Mouse (Mus musculus): ENCODE data around the gene Ssbp1. TPM values are rescaled to one million over a fixed set of nuclear protein-coding genes. Genes with fewer than 3 reads are reported as not detected.

Gene Ssbp1
- polyA plus RNA-seq, 1 experiment from 2014 or later = 193 TPM

DNA sequence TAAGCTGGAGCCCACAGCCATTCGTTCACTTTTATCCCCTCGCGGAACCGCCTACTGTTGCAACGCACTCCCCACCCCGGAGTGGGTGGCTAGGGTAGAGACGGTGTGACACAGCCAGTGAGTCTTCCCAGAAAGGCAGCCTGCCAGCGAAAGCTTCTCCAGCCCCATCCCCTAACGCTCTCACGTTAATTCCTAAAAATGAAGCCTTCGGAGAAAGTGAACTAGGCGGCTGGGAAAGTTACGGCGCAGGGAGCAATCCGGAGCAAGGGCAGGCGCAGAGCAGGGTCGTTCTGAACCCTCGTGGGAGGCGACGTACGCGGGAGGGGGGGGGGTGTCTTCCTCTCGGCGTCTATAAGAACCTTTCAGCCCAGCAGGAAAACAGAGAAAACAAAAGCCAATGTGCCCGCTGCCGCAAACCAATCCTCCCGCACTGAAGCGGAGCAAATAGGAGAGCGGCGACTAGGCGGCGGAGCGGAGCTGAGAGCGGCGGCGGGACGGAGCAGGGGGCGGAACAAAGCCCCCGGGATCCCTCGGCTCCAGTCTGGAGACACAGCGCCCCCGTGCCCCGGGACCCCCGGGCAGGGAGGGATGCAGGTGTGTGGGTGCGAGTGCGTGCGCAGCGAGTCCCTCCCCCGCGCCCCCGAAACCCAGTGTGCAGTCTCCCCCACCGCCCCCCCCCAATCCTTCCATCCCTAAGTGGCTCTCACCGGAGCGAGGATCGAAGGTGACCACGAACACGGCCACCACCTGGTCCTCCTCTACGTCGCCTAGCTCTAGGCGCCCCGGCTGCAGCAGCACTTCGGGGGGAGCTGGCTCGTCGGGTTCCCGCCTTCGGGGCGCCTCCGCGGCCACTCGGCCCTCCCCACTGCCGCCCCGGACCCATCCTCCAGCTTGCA is 35.8 kb upstream of the Ssbp1 start:
- peak; percentile 68 for ATAC-seq
- H3K27ac ChIP-seq = peak overlapping the region; percentile 93
- H3K4me2 ChIP-seq = peak overlapping the region; percentile 81
- under 1% methylated on average over 60 of the region's 72 CpGs for WGBS
- peak overlapping the region; percentile 83 for H3K4me3 ChIP-seq
- H3K9ac ChIP-seq = peak overlapping the region; percentile 93
- H3K27me3 ChIP-seq = peaks cover 9% of the 10 kb centered on the region; the same call in 1 of the 2 replicates
- no peaks in the 10 kb centered on the region for H3K36me3 ChIP-seq (ENCODE audit: poor library complexity, severe bottlenecking)
- H3K4me1 ChIP-seq = peaks cover 46% of the 10 kb centered on the region
- H3K9me3 ChIP-seq (replicated peaks) = no peaks in the 10 kb centered on the region

DNA sequence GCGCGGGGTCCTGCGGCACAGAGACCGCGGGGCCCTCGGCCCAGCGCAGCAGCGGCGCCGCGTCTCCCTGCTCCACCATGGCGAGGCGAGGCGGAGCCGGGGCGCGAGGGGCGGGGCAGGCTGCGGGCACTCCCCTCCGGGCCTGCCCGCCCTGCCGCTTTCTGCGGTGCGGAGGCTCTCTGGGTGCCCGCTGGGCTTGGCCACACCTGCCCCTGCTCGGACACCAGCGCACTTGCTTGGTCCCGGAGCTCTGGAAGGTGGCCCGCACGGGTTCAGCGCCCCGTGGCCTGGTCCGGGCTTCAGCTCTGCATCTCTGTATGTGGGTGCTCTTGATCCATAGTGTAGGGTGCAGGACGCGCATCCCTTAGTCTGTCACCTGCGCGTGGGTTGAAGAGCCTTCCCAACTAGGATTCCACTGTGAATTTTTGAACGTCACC is 35.1 kb upstream of the Ssbp1 start, which contains the start of gene E330009J07Rik:
E330009J07Rik (minus strand) TSS at position 89 of the 437 bp plus-strand sequence.
- Histone ChIP-seq H3K4me3 (peak within 1 kb of the TSS; percentile 83), H3K9ac (peak within 1 kb of the TSS; percentile 93), H3K9me3 (replicated peaks) (no peaks in the 10 kb centered on the region), H3K4me2 (peak within 1 kb of the TSS; percentile 81), H3K36me3 (ENCODE audit: poor library complexity, severe bottlenecking) (no peaks in the 10 kb centered on the region), H3K27ac (peak within 1 kb of the TSS; percentile 93), H3K4me1 (peaks cover 39% of the 10 kb centered on the region), H3K27me3 (peaks cover 11% of the 10 kb centered on the region; the same call in 1 of the 2 replicates)
- peak; percentile 88 for ATAC-seq
- WGBS = under 1% methylated on average over 31 of the region's 38 CpGs

DNA sequence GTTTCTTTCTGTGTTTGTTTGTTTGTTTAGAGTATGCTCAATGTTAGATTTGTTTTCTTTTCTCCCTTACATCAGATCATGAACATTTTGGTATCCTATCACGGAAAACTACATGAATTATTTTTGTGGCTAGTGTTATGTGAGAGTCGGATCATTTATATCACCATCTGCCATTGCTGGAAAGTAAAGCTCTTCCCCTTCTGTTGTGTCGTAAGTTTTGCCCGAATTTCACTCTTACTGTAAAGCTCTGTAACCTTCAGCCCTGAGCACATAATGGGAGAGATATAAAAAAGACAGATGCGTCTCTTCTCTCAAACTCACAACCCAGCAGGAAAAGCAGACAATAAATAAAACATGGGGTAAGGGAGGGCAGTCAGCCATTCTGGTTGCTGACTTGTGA is 32.2 kb upstream of the Ssbp1 start, which contains the start of gene Wee2:
Wee2 (plus strand) TSS at position 153 of the 400 bp plus-strand sequence.
- Histone ChIP-seq H3K9me3 (replicated peaks) (no peaks in the 10 kb centered on the region), H3K4me1 (peaks cover 11% of the 10 kb centered on the region), H3K4me3 (no peak within 1 kb of the TSS), H3K36me3 (ENCODE audit: poor library complexity, severe bottlenecking) (no peaks in the 10 kb centered on the region), H3K27me3 (peaks cover 11% of the 10 kb centered on the region; the same call in 1 of the 2 replicates), H3K27ac (peak within 1 kb of the TSS; percentile 31; the same call in 1 of the 2 replicates), H3K4me2 (no peak within 1 kb of the TSS), H3K9ac (no peak within 1 kb of the TSS)
- 72% methylated on average over 5 of the region's 5 CpGs for WGBS
- ATAC-seq = no peak

DNA sequence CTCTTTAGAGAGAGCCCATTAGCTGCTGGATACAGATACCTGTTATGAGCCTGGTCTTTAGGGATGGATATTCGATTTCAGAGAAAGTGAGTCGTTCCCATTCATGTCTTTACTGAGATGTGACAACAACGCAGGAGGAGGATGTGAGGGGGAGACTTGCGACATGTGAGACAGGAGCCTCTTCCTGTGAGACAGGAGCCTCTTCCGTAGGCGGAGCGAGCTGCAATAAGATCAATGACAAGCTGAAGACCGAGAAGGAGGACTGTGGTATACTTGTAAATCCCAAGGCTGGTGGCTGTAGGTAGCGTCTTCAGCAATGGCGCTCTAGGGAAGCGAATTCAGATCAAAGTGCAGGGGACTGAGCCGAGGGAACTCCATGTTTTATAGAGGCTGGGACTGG is 31.4 kb upstream of the Ssbp1 start:
- peaks cover 11% of the 10 kb centered on the region; the same call in 1 of the 2 replicates for H3K27me3 ChIP-seq
- no peak overlapping the region for H3K27ac ChIP-seq
- ATAC-seq = no peak
- H3K36me3 ChIP-seq (ENCODE audit: poor library complexity, severe bottlenecking) = no peaks in the 10 kb centered on the region
- no peaks in the 10 kb centered on the region for H3K9me3 ChIP-seq (replicated peaks)
- H3K4me1 ChIP-seq = peaks cover 3% of the 10 kb centered on the region
- no peak overlapping the region for H3K9ac ChIP-seq
- no peak overlapping the region for H3K4me2 ChIP-seq
- H3K4me3 ChIP-seq = no peak overlapping the region
- WGBS = 53% methylated on average over 12 of the region's 12 CpGs

DNA sequence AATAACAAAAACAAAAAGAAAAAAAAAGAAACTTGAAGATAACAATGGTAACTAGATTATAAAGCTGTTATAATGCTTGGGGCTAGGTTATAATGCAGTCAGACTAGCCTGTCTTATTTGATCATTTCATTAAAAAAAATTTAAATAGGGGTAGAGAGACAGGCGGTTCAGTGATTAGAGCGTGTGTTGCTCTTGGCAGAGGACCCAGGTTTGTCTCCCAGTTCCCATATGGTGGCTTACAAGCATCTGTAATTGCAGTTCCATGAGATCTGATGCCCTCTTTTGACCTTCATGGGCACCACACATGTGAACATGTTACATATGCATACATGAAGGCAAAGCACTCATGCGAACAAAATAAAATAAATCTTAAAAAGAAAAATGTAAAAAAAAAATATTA is 29.9 kb upstream of the Ssbp1 start:
- ATAC-seq = peak; percentile 46; the same call in 1 of the 2 replicates
- H3K27ac ChIP-seq = no peak overlapping the region
- H3K4me2 ChIP-seq = no peak overlapping the region
- no peak overlapping the region for H3K4me3 ChIP-seq
- no peaks in the 10 kb centered on the region for H3K36me3 ChIP-seq (ENCODE audit: poor library complexity, severe bottlenecking)
- H3K9ac ChIP-seq = no peak overlapping the region
- no peaks in the 10 kb centered on the region for H3K9me3 ChIP-seq (replicated peaks)
- 54% methylated on average over 3 of the region's 3 CpGs for WGBS
- no peaks in the 10 kb centered on the region; the same call in 1 of the 2 replicates for H3K4me1 ChIP-seq
- H3K27me3 ChIP-seq = peaks cover 11% of the 10 kb centered on the region; the same call in 1 of the 2 replicates

DNA sequence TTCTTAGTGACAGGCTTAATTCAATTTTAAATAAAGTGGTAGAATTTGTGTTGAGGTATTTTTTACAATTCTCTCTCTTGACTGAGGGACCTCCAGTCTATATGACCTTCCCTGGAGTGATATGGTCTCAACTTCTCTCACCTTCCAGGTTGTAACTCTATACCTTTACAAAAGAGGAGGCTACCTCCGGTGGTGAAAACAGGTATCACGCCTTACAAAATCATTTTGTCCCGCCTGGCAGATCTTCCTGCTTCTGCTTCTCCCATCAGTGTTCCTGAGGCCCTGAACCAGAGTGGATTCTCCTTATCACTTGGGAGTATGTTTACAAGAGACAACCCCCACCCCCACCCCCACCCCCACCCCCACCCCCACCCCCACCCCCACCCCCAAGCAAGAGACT is 29.4 kb upstream of the Ssbp1 start:
- no peak overlapping the region for H3K4me2 ChIP-seq
- H3K27me3 ChIP-seq = peaks cover 11% of the 10 kb centered on the region; the same call in 1 of the 2 replicates
- no peaks in the 10 kb centered on the region for H3K9me3 ChIP-seq (replicated peaks)
- H3K9ac ChIP-seq = no peak overlapping the region
- H3K4me3 ChIP-seq = no peak overlapping the region
- H3K36me3 ChIP-seq (ENCODE audit: poor library complexity, severe bottlenecking) = no peaks in the 10 kb centered on the region
- no peak overlapping the region for H3K27ac ChIP-seq
- H3K4me1 ChIP-seq = no peaks in the 10 kb centered on the region; the same call in 1 of the 2 replicates
- no peak for ATAC-seq
- WGBS = 44% methylated on average over 3 of the region's 3 CpGs

DNA sequence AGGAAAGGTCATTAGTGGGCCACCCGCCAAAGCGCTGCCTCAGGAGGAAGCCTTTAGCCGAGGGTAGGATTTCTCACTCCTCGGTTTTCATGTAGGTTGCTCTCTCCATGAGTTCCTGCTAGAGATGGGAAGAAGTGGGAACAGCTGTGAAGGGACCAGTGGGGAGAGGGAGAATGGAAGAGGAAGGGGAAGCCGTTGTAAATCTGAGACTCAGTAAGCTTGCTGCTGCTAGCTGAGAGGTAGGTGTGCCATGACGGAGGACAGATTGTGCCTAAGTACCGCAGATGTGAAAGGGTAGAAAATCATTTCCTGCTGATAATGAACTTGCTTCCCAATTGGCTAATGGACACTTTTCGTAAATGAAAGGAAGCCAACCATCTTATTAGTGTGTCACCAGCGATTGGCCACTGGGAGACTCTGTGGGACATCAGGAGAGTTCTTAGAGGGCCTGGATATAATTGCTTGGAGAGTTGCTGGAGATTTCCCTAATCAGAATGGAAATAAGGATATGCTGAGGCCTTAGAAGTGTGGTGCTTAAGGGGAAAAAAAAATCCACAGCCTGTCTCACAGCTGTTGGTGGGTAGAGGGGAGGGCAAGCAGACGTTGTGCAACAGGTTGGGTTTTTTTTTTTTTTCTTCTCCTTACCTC is 27.7 kb upstream of the Ssbp1 start:
- peak; percentile 2; the same call in 1 of the 2 replicates for ATAC-seq
- Histone ChIP-seq H3K4me1 (no peaks in the 10 kb centered on the region; the same call in 1 of the 2 replicates), H3K27me3 (0 out of 2 replicates have a peak, but pooled peaks cover 5% of the 10 kb centered on the region), H3K4me3 (no peak overlapping the region), H3K36me3 (ENCODE audit: poor library complexity, severe bottlenecking) (no peaks in the 10 kb centered on the region), H3K9me3 (replicated peaks) (no peaks in the 10 kb centered on the region), H3K9ac (no peak overlapping the region), H3K4me2 (no peak overlapping the region), H3K27ac (no peak overlapping the region)
- 37% methylated on average over 10 of the region's 10 CpGs for WGBS

DNA sequence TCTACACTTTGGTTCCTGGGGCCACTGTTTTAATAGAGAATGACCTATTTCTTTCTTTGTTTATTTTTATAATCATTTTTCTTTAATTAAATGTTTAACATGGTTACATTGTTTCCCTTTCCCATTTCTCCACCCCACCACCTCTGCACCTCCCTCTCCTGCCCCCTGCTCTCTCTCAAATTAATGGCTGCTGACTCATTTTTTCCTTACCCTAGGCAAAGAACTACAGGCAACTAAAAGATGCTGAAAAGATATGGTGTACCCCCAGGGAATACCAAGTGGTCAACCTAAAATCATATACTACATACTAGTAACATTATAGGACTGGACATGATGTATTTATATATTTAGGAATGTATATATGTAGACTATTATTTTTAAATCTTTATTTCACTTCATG is 22.5 kb upstream of the Ssbp1 start:
- no peak overlapping the region for H3K9ac ChIP-seq
- H3K27ac ChIP-seq = no peak overlapping the region
- no peak overlapping the region for H3K4me2 ChIP-seq
- H3K9me3 ChIP-seq (replicated peaks) = no peaks in the 10 kb centered on the region
- no peaks in the 10 kb centered on the region for H3K36me3 ChIP-seq (ENCODE audit: poor library complexity, severe bottlenecking)
- H3K4me3 ChIP-seq = no peak overlapping the region
- no peaks in the 10 kb centered on the region for H3K27me3 ChIP-seq
- no peaks in the 10 kb centered on the region for H3K4me1 ChIP-seq
- no peak for ATAC-seq

DNA sequence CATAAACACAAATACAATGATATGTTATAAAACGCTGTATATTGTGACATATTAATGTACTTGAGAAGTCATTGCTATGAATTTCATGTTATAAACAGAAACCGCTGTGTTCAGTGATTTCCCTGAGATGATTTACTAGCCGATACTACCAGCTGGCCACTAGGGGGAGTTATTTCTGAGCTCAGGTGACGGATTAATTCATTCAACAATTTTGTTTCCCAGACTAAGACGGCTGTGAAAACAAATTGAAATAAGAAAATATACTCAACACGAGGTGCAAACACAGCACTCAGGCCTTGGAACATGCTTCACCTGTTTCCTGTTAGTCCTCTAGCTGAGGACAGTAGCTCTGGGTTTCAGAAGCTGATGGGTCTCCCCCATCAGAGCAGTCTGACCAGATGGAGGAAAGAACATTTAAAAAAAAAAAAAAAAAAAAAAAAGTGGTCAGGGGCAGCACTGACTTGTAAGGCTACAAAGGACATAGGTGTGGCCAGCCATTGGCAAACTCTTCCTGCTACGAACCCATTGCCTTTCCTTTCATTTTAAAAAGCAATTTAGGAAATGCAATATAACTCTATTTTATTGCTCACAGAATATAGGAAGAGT is 16.6 kb upstream of the Ssbp1 start:
- no peak overlapping the region for H3K9ac ChIP-seq
- H3K36me3 ChIP-seq (ENCODE audit: poor library complexity, severe bottlenecking) = no peaks in the 10 kb centered on the region
- 20% methylated on average over 7 of the region's 7 CpGs for WGBS
- no peaks in the 10 kb centered on the region for H3K9me3 ChIP-seq (replicated peaks)
- H3K4me2 ChIP-seq = no peak overlapping the region
- H3K4me3 ChIP-seq = no peak overlapping the region
- no peak for ATAC-seq
- no peak overlapping the region for H3K27ac ChIP-seq
- no peaks in the 10 kb centered on the region for H3K4me1 ChIP-seq
- H3K27me3 ChIP-seq = no peaks in the 10 kb centered on the region

DNA sequence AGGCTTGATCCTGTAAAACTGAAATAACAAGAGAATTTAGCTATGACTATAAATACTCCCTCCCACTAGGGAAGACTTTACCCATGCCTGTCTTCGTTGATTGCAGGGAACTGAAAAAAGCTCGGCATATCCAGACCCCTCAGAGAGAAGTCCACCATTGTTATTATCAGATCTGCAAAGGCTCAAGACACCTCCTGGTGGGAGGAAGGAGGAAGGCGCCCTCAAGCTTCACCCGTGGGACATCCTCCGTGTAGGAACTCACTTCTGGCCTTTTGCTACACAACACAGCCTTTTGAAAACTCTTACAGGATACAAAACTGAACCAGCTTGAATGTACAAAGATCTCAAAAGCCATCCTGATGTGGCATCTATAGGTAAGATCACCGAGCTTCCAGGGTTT is 5.4 kb upstream of the Ssbp1 start:
- ATAC-seq = no peak
- WGBS = 50% methylated on average over 6 of the region's 6 CpGs
- no peak overlapping the region for H3K27ac ChIP-seq
- no peak overlapping the region for H3K4me3 ChIP-seq
- no peaks in the 10 kb centered on the region for H3K36me3 ChIP-seq (ENCODE audit: poor library complexity, severe bottlenecking)
- H3K9me3 ChIP-seq (replicated peaks) = no peaks in the 10 kb centered on the region
- no peaks in the 10 kb centered on the region for H3K4me1 ChIP-seq
- no peak overlapping the region for H3K4me2 ChIP-seq
- no peak overlapping the region for H3K9ac ChIP-seq
- peaks cover 2% of the 10 kb centered on the region; the same call in 1 of the 2 replicates for H3K27me3 ChIP-seq

DNA sequence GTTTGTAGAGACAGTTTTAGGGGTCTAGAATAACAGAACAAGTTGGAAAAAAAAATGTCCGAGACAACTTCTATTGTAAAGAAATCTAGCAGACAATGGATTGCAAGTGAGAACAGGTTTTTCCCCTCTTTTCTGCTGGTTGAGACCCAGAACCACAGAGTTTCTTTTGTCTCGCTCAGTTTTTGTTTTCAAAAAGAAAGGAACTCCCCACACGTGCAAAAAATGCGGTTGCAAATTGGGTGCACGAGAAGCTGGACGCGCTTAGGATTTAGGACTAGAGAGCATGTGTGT is 513 bp downstream of the Ssbp1 start:
- Histone ChIP-seq H3K9ac (peak overlapping the region; percentile 87), H3K4me3 (peak overlapping the region; percentile 73), H3K27ac (peak overlapping the region; percentile 94), H3K4me2 (peak overlapping the region; percentile 65), H3K4me1 (peaks cover 17% of the 10 kb centered on the region), H3K9me3 (replicated peaks) (no peaks in the 10 kb centered on the region), H3K27me3 (no peaks in the 10 kb centered on the region), H3K36me3 (ENCODE audit: poor library complexity, severe bottlenecking) (peaks cover 31% of the 10 kb centered on the region)
- WGBS = under 1% methylated on average over 7 of the region's 7 CpGs
- ATAC-seq = no peak

DNA sequence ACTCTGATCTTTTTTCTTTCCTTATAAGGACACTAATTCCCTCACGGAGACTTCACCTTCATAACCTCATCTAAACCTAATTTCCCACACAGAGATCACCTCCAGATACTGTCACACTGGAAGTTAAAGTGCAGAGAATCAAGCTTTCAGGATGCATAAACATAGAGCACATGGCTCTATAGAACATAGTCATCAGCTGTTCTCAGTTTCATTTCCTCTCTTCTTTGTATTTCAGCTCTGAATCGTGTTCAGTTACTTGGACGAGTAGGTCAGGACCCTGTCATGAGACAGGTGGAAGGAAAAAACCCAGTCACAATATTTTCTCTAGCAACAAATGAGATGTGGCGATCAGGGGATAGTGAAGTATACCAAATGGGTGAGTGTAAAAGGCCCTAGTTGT is 5.0 kb downstream of the Ssbp1 start:
- ATAC-seq = no peak
- Histone ChIP-seq H3K4me1 (peaks cover 17% of the 10 kb centered on the region), H3K36me3 (ENCODE audit: poor library complexity, severe bottlenecking) (peaks cover 59% of the 10 kb centered on the region), H3K9me3 (replicated peaks) (no peaks in the 10 kb centered on the region), H3K9ac (no peak overlapping the region), H3K27ac (no peak overlapping the region), H3K27me3 (no peaks in the 10 kb centered on the region), H3K4me3 (no peak overlapping the region), H3K4me2 (no peak overlapping the region)
- WGBS = 86% methylated on average over 4 of the region's 4 CpGs

Data from forebrain, embryonic 13.5 days (tissue).